Mouse (Mus musculus): ENCODE data around the gene Pfdn5. TPM values are rescaled to one million over a fixed set of nuclear protein-coding genes. Genes with fewer than 3 reads are reported as not detected.

Gene Pfdn5
- total and polyA plus RNA-seq, 3 experiments, result 302 to 7,439 (median 465) TPM

DNA sequence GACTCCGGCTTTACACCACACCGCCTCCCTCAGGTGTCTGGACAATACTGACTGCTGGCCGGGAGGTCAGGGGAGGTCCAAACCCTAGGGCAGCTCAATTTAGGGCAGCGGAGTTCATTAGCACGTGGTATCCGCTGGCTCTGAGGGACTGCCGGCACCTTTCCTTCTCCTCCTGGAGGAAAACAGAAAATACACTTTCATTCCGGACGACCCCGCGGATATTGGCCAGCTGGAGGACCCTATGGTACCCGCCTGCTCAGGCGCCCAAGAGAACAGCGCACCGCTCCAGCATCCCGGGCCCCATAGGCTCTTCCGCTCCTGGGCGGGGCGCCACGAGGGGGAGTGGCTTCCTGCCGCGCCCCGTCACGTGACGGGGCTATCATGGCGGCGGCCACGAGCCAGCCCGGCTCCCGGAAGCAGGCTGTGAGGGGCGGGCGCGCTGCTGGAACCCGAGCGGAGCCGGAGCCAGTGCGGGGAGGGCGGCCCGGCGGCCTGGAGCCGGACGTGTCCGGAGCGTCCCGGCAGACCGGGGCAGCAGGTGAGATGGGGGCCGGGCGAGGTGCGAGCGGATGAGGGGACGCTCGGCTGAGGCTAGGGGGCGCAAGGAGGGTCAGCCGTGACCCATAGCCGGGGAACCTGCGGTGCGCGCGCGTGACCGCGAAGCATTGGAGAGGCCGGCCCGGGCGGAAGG is 46.7 kb upstream of the Pfdn5 start, which contains the start of gene Mfsd5 (continued):
- TF ChIP-seq TCF12 (IDR thresholded peaks at IDR 0.05; ENCODE audit: low read depth, low read length) (peak; percentile 86), E2F4 (IDR thresholded peaks at IDR 0.05; ENCODE audit: borderline replicate concordance, low read depth, low read length) (no peak), USF2 (IDR thresholded peaks at IDR 0.05; ENCODE audit: borderline replicate concordance in 1 of 2, insufficient read depth in 1 of 2, low read depth in 1 of 2, low read length in 2 of 2) (peak; percentile 85 to 97; a peak in 3 of 4 replicates), MAZ (IDR thresholded peaks at IDR 0.05; ENCODE audit: low read depth, low read length) (peak; percentile 96), USF1 (IDR thresholded peaks at IDR 0.05; ENCODE audit: low read depth, low read length) (peak; percentile 100), BHLHE40 (IDR thresholded peaks at IDR 0.05; ENCODE audit: borderline replicate concordance, low read depth, low read length) (peak; percentile 96), MYB (IDR thresholded peaks at IDR 0.05; ENCODE audit: low read depth, low read length) (no peak), MAFK (IDR thresholded peaks at IDR 0.05; ENCODE audit: borderline replicate concordance, low read depth, low read length) (no peak), SMC3 (IDR thresholded peaks at IDR 0.05; ENCODE audit: low read depth, low read length) (no peak), HCFC1 (IDR thresholded peaks at IDR 0.05; ENCODE audit: low read depth, low read length) (peak; percentile 90)

- H3K9me3 ChIP-seq (replicated peaks; ENCODE audit: insufficient read depth, low read length), result no peaks in the 10 kb centered on the region
- no peak for TF ChIP-seq POLR2AphosphoS5 (IDR thresholded peaks at IDR 0.05; ENCODE audit: borderline replicate concordance, low read depth, low read length)
- no peak for TF ChIP-seq HCFC1 (IDR thresholded peaks at IDR 0.05; ENCODE audit: low read depth, low read length)
- TF ChIP-seq CTCF (IDR thresholded peaks at IDR 0.05 in 2 of 3, conservative IDR thresholded peaks at IDR 0.05 in 1 of 3; ENCODE audit: control insufficient read depth in 1 of 3, insufficient read depth in 1 of 3, low read depth in 2 of 3, low read length in 3 of 3, poor library complexity in 1 of 3, severe bottlenecking in 1 of 3), result no peak
- TF ChIP-seq SMC3 (IDR thresholded peaks at IDR 0.05; ENCODE audit: low read depth, low read length), result no peak
- no peak for TF ChIP-seq ZC3H11A (IDR thresholded peaks at IDR 0.05; ENCODE audit: low read depth, low read length)
- TF ChIP-seq NRF1 (IDR thresholded peaks at IDR 0.05; ENCODE audit: insufficient read depth, low read depth, low read length, poor library complexity, severe bottlenecking), result no peak
- peaks cover 24% of the 10 kb centered on the region for H3K79me2 ChIP-seq (ENCODE audit: control insufficient read depth, insufficient read depth, low read length, poor library complexity)
- no peaks in the 10 kb centered on the region for H3K27me3 ChIP-seq (ENCODE audit: control insufficient read depth in 1 of 2, insufficient read depth in 2 of 2, low read length in 2 of 2)
- peak overlapping the region; percentile 91 for H3K9ac ChIP-seq (ENCODE audit: control insufficient read depth, low read depth, low read length, poor library complexity, severe bottlenecking)
- peaks cover 0 to 38% of the 10 kb centered on the region in 2 experiments; a peak in 2 of 4 replicates for H3K36me3 ChIP-seq (ENCODE audit: control insufficient read depth in 1 of 2, insufficient read depth in 2 of 2, low read length in 2 of 2)
- H3K27ac ChIP-seq (ENCODE audit: control insufficient read depth, low read depth, low read length), result peak overlapping the region; percentile 69
- H3K4me3 ChIP-seq (ENCODE audit: control insufficient read depth in 1 of 2, insufficient read depth in 1 of 2, low read depth in 2 of 2, low read length in 2 of 2), result peak overlapping the region; percentile 67 to 91
- peak; percentile 67 for DNase-seq (ENCODE audit: low read depth, low spot score)
- H3K4me1 ChIP-seq (ENCODE audit: control insufficient read depth in 1 of 2, insufficient read depth in 2 of 2, low read length in 2 of 2), result peaks cover 12 to 48% of the 10 kb centered on the region in 2 experiments
These were observed 46.0 kb upstream of the Pfdn5 start for GRCm38 (mm10) chr15:102279783-102280520.

All from MEL (cell line).